Mouse (Mus musculus): ENCODE measurements at regions not wholly inside any gene's neighbourhood (a gene's known extent, or its start where the extent isn't known, plus 50 kb on each side); places are given as distances from the start of the nearest gene placed in this dataset.

DNA sequence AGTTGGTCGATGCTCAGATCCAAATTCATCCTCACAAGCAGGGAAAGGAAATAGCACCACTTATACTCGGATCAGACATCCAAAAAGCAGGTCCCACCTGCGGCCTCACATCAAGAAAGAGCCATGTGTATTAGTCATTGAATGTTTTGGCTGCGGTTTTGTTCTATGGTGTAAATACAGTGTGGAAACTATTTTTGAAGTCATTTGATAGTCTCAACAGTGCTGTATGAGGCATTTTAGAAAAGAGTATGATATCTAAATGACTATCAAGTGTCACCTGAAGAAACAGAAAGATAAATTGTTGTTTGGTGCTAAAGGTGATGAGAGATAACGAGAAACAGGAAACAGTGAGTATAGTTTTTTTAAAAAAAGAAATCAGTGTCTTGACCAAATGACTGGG, 74.7 kb downstream of the Cep44 start:
- DNase-seq (ENCODE audit: low spot score) (no peak), ATAC-seq (ENCODE audit: insufficient read depth, low read depth) (no peak)
- H3K4me1 ChIP-seq (ENCODE audit: control insufficient read depth, insufficient read depth): no peaks in the 10 kb centered on the region
- no peak overlapping the region for H3K4me3 ChIP-seq (ENCODE audit: low read depth, low read length)
- no peak overlapping the region for H3K9ac ChIP-seq (replicated peaks; ENCODE audit: low read depth, low read length)
- no peak overlapping the region for H3K27ac ChIP-seq (ENCODE audit: low read depth)
- H3K9me3 ChIP-seq (replicated peaks; ENCODE audit: control insufficient read depth, low read length): no peaks in the 10 kb centered on the region
- no peak for TF ChIP-seq EP300 (IDR thresholded peaks at IDR 0.05; ENCODE audit: low read depth)
- no peak for TF ChIP-seq CTCF (IDR thresholded peaks at IDR 0.05; ENCODE audit: low read depth)
- 71% methylated on average over 5 of the region's 5 CpGs for WGBS
- H3K4me2 ChIP-seq (ENCODE audit: low read depth, low read length): no peak overlapping the region
- H3K27me3 ChIP-seq (ENCODE audit: control insufficient read depth, insufficient read depth, low read length): no peaks in the 10 kb centered on the region
- no peaks in the 10 kb centered on the region for H3K36me3 ChIP-seq (replicated peaks; ENCODE audit: control insufficient read depth, insufficient read depth, low read length)

GRCm38 (mm10) chr8:56475138-56475537, 75.7 kb downstream of the Cep44 start:
- Histone ChIP-seq H3K4me1 (ENCODE audit: control insufficient read depth, insufficient read depth) (no peaks in the 10 kb centered on the region), H3K36me3 (replicated peaks; ENCODE audit: control insufficient read depth, insufficient read depth, low read length) (no peaks in the 10 kb centered on the region), H3K4me2 (ENCODE audit: low read depth, low read length) (no peak overlapping the region), H3K9ac (replicated peaks; ENCODE audit: low read depth, low read length) (no peak overlapping the region), H3K27me3 (ENCODE audit: control insufficient read depth, insufficient read depth, low read length) (no peaks in the 10 kb centered on the region), H3K9me3 (replicated peaks; ENCODE audit: control insufficient read depth, low read length) (no peaks in the 10 kb centered on the region), H3K27ac (ENCODE audit: low read depth) (no peak overlapping the region), H3K4me3 (ENCODE audit: low read depth, low read length) (no peak overlapping the region)
- WGBS: 55% methylated on average over 2 of the region's 2 CpGs
- no peak for ATAC-seq (ENCODE audit: insufficient read depth, low read depth)
- no peak for DNase-seq (ENCODE audit: low spot score)
- no peak for TF ChIP-seq EP300 (IDR thresholded peaks at IDR 0.05; ENCODE audit: low read depth)
- no peak for TF ChIP-seq CTCF (IDR thresholded peaks at IDR 0.05; ENCODE audit: low read depth)

GRCm38 (mm10) chr8:56474335-56474734, 76.5 kb downstream of the Cep44 start:
- H3K4me3 ChIP-seq (ENCODE audit: low read depth, low read length): no peak overlapping the region
- H3K27ac ChIP-seq (ENCODE audit: low read depth): no peak overlapping the region
- H3K9me3 ChIP-seq (replicated peaks; ENCODE audit: control insufficient read depth, low read length): no peaks in the 10 kb centered on the region
- no peaks in the 10 kb centered on the region for H3K4me1 ChIP-seq (ENCODE audit: control insufficient read depth, insufficient read depth)
- ATAC-seq (ENCODE audit: insufficient read depth, low read depth) (no peak), DNase-seq (ENCODE audit: low spot score) (no peak)
- H3K4me2 ChIP-seq (ENCODE audit: low read depth, low read length): no peak overlapping the region
- TF ChIP-seq EP300 (IDR thresholded peaks at IDR 0.05; ENCODE audit: low read depth) (no peak), CTCF (IDR thresholded peaks at IDR 0.05; ENCODE audit: low read depth) (no peak)
- 67% methylated on average over 2 of the region's 2 CpGs for WGBS
- H3K27me3 ChIP-seq (ENCODE audit: control insufficient read depth, insufficient read depth, low read length): no peaks in the 10 kb centered on the region
- no peak overlapping the region for H3K9ac ChIP-seq (replicated peaks; ENCODE audit: low read depth, low read length)
- H3K36me3 ChIP-seq (replicated peaks; ENCODE audit: control insufficient read depth, insufficient read depth, low read length): no peaks in the 10 kb centered on the region

- no peaks in the 10 kb centered on the region for H3K36me3 ChIP-seq (replicated peaks; ENCODE audit: control insufficient read depth, insufficient read depth, low read length)
- H3K4me1 ChIP-seq (ENCODE audit: control insufficient read depth, insufficient read depth): no peaks in the 10 kb centered on the region
- no peak overlapping the region for H3K4me3 ChIP-seq (ENCODE audit: low read depth, low read length)
- DNase-seq (ENCODE audit: low spot score): peak; percentile 14
- no peaks in the 10 kb centered on the region for H3K27me3 ChIP-seq (ENCODE audit: control insufficient read depth, insufficient read depth, low read length)
- ATAC-seq (ENCODE audit: insufficient read depth, low read depth): no peak
- H3K4me2 ChIP-seq (ENCODE audit: low read depth, low read length): no peak overlapping the region
- 55% methylated on average over 1 of the region's 1 CpGs for WGBS
- H3K9ac ChIP-seq (replicated peaks; ENCODE audit: low read depth, low read length): no peak overlapping the region
- no peaks in the 10 kb centered on the region for H3K9me3 ChIP-seq (replicated peaks; ENCODE audit: control insufficient read depth, low read length)
- TF ChIP-seq EP300 (IDR thresholded peaks at IDR 0.05; ENCODE audit: low read depth) (no peak), CTCF (IDR thresholded peaks at IDR 0.05; ENCODE audit: low read depth) (no peak)
- H3K27ac ChIP-seq (ENCODE audit: low read depth): no peak overlapping the region
These were observed 85.8 kb downstream of the Cep44 start for GRCm38 (mm10) chr8:56465091-56465490.

GRCm38 (mm10) chr8:56450982-56451381, 99.9 kb downstream of the Cep44 start:
- H3K27me3 ChIP-seq (ENCODE audit: control insufficient read depth, insufficient read depth, low read length): no peaks in the 10 kb centered on the region
- no peak overlapping the region for H3K4me3 ChIP-seq (ENCODE audit: low read depth, low read length)
- no peak overlapping the region for H3K27ac ChIP-seq (ENCODE audit: low read depth)
- no peak for DNase-seq (ENCODE audit: low spot score)
- TF ChIP-seq EP300 (IDR thresholded peaks at IDR 0.05; ENCODE audit: low read depth): no peak
- TF ChIP-seq CTCF (IDR thresholded peaks at IDR 0.05; ENCODE audit: low read depth): no peak
- H3K4me2 ChIP-seq (ENCODE audit: low read depth, low read length): no peak overlapping the region
- peaks cover 9% of the 10 kb centered on the region; the same call in 1 of the 2 replicates for H3K4me1 ChIP-seq (ENCODE audit: control insufficient read depth, insufficient read depth)
- ATAC-seq (ENCODE audit: insufficient read depth, low read depth): no peak
- H3K9ac ChIP-seq (replicated peaks; ENCODE audit: low read depth, low read length): no peak overlapping the region
- H3K36me3 ChIP-seq (replicated peaks; ENCODE audit: control insufficient read depth, insufficient read depth, low read length): no peaks in the 10 kb centered on the region
- WGBS: 76% methylated on average over 3 of the region's 3 CpGs
- H3K9me3 ChIP-seq (replicated peaks; ENCODE audit: control insufficient read depth, low read length): no peaks in the 10 kb centered on the region

DNA sequence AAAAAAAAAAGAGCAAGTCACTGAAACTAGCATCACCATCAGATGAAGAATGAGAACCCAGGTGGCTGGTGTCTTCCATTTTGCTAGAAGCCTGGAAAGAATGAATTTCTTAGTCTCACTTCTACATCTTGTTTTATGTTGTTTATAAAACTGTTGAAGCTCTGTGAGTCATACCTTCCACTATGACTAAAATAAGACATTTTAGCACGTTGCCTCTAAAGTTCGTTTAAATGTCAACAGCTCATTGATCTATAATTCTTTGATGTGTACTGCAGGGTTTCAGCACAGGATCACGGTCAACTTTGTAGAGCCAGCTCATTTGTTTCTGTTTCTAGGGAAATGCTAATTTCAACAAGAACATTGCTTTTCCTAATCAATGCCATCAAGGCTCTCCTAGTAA, 107.2 kb downstream of the Cep44 start:
- no peak overlapping the region for H3K4me2 ChIP-seq (ENCODE audit: low read depth, low read length)
- no peak overlapping the region for H3K9ac ChIP-seq (replicated peaks; ENCODE audit: low read depth, low read length)
- H3K4me3 ChIP-seq (ENCODE audit: low read depth, low read length): no peak overlapping the region
- H3K9me3 ChIP-seq (replicated peaks; ENCODE audit: control insufficient read depth, low read length): no peaks in the 10 kb centered on the region
- ATAC-seq (ENCODE audit: insufficient read depth, low read depth): no peak
- TF ChIP-seq EP300 (IDR thresholded peaks at IDR 0.05; ENCODE audit: low read depth) (no peak), CTCF (IDR thresholded peaks at IDR 0.05; ENCODE audit: low read depth) (no peak)
- no peaks in the 10 kb centered on the region for H3K4me1 ChIP-seq (ENCODE audit: control insufficient read depth, insufficient read depth)
- H3K36me3 ChIP-seq (replicated peaks; ENCODE audit: control insufficient read depth, insufficient read depth, low read length): no peaks in the 10 kb centered on the region
- H3K27ac ChIP-seq (ENCODE audit: low read depth): no peak overlapping the region
- 42% methylated on average over 3 of the region's 3 CpGs for WGBS
- no peak for DNase-seq (ENCODE audit: low spot score)
- H3K27me3 ChIP-seq (ENCODE audit: control insufficient read depth, insufficient read depth, low read length): no peaks in the 10 kb centered on the region
